Mouse (Mus musculus): ENCODE results near the gene Mxra8.

GRCm38 (mm10) chr4:155887674-155888073 lies 48.2 kb downstream of the Mxra8 start:
- no peak for TF ChIP-seq CTCF (conservative IDR thresholded peaks at IDR 0.05; ENCODE audit: low read length)
- TF ChIP-seq NANOG (IDR thresholded peaks at IDR 0.05; ENCODE audit: borderline replicate concordance, low read length): no peak
- no peak for TF ChIP-seq POU5F1 (IDR thresholded peaks at IDR 0.05; ENCODE audit: borderline replicate concordance, low read length)
